Mouse (Mus musculus) stomach, embryonic 16.5 days (tissue): ENCODE measurements around the gene Cyb5b. TPM values are rescaled to one million over a fixed set of nuclear protein-coding genes. Genes with fewer than 3 reads are reported as not detected.

Experiments
- ATAC-seq: fragments of 200-750 bp; cut with Nextera tagmentation; 2 replicates; pipeline ENCODE4 v1.8.0; 2017; ENCODE audit warnings: moderate number of reproducible peaks, moderate TSS enrichment; ENCODE audit not compliant: insufficient read depth, low FRiP score
- H3K27ac ChIP-seq: fragments of 300-500 bp; sonication (generic); 2 replicates; pipeline ENCODE4 v1.5.1; 2014; ENCODE audit warnings: low read length
- H3K27me3 ChIP-seq: fragments of 300-500 bp; sonication (generic); 2 replicates; pipeline ENCODE4 v1.6.1; 2014; ENCODE audit warnings: low read length, control low read depth, mixed read lengths; ENCODE audit not compliant: control insufficient read depth, insufficient read depth
- H3K36me3 ChIP-seq: fragments of 300-500 bp; sonication (generic); 2 replicates; pipeline ENCODE4 v1.6.1; 2014; ENCODE audit warnings: low read length; ENCODE audit not compliant: control insufficient read depth, insufficient read depth
- H3K4me1 ChIP-seq: fragments of 300-500 bp; sonication (generic); 2 replicates; pipeline ENCODE4 v1.6.1; 2014; ENCODE audit warnings: low read length, control low read depth, mixed read lengths; ENCODE audit not compliant: control insufficient read depth, insufficient read depth
- H3K4me2 ChIP-seq: fragments of 300-500 bp; sonication (generic); 2 replicates; pipeline ENCODE4 v1.6.1; 2014; ENCODE audit warnings: low read depth, low read length, mixed read lengths
- H3K4me3 ChIP-seq: fragments of 300-500 bp; sonication (generic); replicated peaks from 2 replicates; pipeline ENCODE4 v1.5.1; 2014; ENCODE audit warnings: mild to moderate bottlenecking, low read length
- H3K9ac ChIP-seq: fragments of 300-500 bp; sonication (generic); 2 replicates; pipeline ENCODE4 v1.6.1; 2014; ENCODE audit warnings: low read length
- H3K9me3 ChIP-seq: fragments of 300-500 bp; sonication (generic); replicated peaks from 2 replicates; pipeline ENCODE4 v1.6.1; 2016; ENCODE audit warnings: low read length, control low read depth; ENCODE audit not compliant: control insufficient read depth
- WGBS: fragments of 180-500 bp; shearing (Covaris S2); extraction: QIAGEN DNeasy Blood & Tissue Kit; methylation state at CpG from one replicate; pipeline ENCODE4 v1.1.7; 2014; 5-methylcytosine and 5-hydroxymethylcytosine counted together
- polyA plus RNA-seq: library from polyadenylated mRNA; unstranded; fragments of >200 nt; fragmentation: Nextera tagmentation; extraction: Ambion mirVana; gene quantifications from 2 replicates; pipeline ENCODE4 v1.2.1, GENCODE M21; 2015

Gene Cyb5b
- polyA plus RNA-seq, 1 experiment from 2014 or later, result 104 TPM

- no peak overlapping the region for H3K4me2 ChIP-seq
- H3K36me3 ChIP-seq, result no peaks in the 10 kb centered on the region
- no peaks in the 10 kb centered on the region for H3K27me3 ChIP-seq
- no peak overlapping the region for H3K4me3 ChIP-seq
- ATAC-seq, result no peak
- 11% methylated on average over 9 of the region's 9 CpGs for WGBS
- no peaks in the 10 kb centered on the region for H3K9me3 ChIP-seq
- H3K4me1 ChIP-seq, result peaks cover 12% of the 10 kb centered on the region; the same call in 1 of the 2 replicates
- peak overlapping the region; percentile 34 for H3K27ac ChIP-seq
- H3K9ac ChIP-seq, result peak overlapping the region; percentile 17
Measured at GRCm38 (mm10) chr8:107123063-107123614, 27.3 kb upstream of the Cyb5b start.

- Histone ChIP-seq H3K9me3 (no peaks in the 10 kb centered on the region), H3K4me1 (peaks cover 10% of the 10 kb centered on the region; the same call in 1 of the 2 replicates), H3K4me2 (no peak overlapping the region), H3K36me3 (no peaks in the 10 kb centered on the region), H3K27me3 (no peaks in the 10 kb centered on the region), H3K4me3 (no peak overlapping the region), H3K9ac (no peak overlapping the region), H3K27ac (no peak overlapping the region)
- 62% methylated on average over 8 of the region's 8 CpGs for WGBS
- ATAC-seq, result no peak
Measured at GRCm38 (mm10) chr8:107124343-107124742, 26.1 kb upstream of the Cyb5b start.

- no peaks in the 10 kb centered on the region for H3K9me3 ChIP-seq
- no peaks in the 10 kb centered on the region for H3K27me3 ChIP-seq
- 43% methylated on average over 8 of the region's 8 CpGs for WGBS
- ATAC-seq, result peak; percentile 60; the same call in 1 of the 2 replicates
- no peaks in the 10 kb centered on the region for H3K36me3 ChIP-seq
- H3K9ac ChIP-seq, result no peak overlapping the region
- no peak overlapping the region for H3K4me2 ChIP-seq
- H3K4me1 ChIP-seq, result peaks cover 17% of the 10 kb centered on the region
- H3K27ac ChIP-seq, result peak overlapping the region; percentile 55
- H3K4me3 ChIP-seq, result no peak overlapping the region
Measured at GRCm38 (mm10) chr8:107129171-107130025, 21.0 kb upstream of the Cyb5b start.

GRCm38 (mm10) chr8:107130028-107130427 lies 20.4 kb upstream of the Cyb5b start:
- H3K4me2 ChIP-seq, result no peak overlapping the region
- peak overlapping the region; percentile 55; the same call in 1 of the 2 replicates for H3K27ac ChIP-seq
- H3K36me3 ChIP-seq, result no peaks in the 10 kb centered on the region
- no peaks in the 10 kb centered on the region for H3K9me3 ChIP-seq
- no peaks in the 10 kb centered on the region for H3K27me3 ChIP-seq
- H3K9ac ChIP-seq, result no peak overlapping the region
- no peak for ATAC-seq
- WGBS, result 79% methylated on average over 6 of the region's 6 CpGs
- peaks cover 17% of the 10 kb centered on the region for H3K4me1 ChIP-seq
- H3K4me3 ChIP-seq, result no peak overlapping the region

GRCm38 (mm10) chr8:107132581-107133491 lies 17.6 kb upstream of the Cyb5b start:
- Histone ChIP-seq H3K9me3 (no peaks in the 10 kb centered on the region), H3K4me3 (no peak overlapping the region), H3K27me3 (no peaks in the 10 kb centered on the region), H3K36me3 (no peaks in the 10 kb centered on the region), H3K4me1 (peaks cover 17% of the 10 kb centered on the region), H3K27ac (no peak overlapping the region; the same call in 1 of the 2 replicates), H3K9ac (no peak overlapping the region), H3K4me2 (no peak overlapping the region)
- WGBS, result 75% methylated on average over 24 of the region's 24 CpGs
- ATAC-seq, result no peak

GRCm38 (mm10) chr8:107133881-107134280 lies 16.6 kb upstream of the Cyb5b start:
- WGBS, result 55% methylated on average over 6 of the region's 6 CpGs
- H3K4me2 ChIP-seq, result no peak overlapping the region

GRCm38 (mm10) chr8:107136003-107136612 lies 14.3 kb upstream of the Cyb5b start:
- Histone ChIP-seq H3K9me3 (no peaks in the 10 kb centered on the region), H3K4me2 (no peak overlapping the region), H3K36me3 (no peaks in the 10 kb centered on the region), H3K9ac (no peak overlapping the region), H3K27ac (no peak overlapping the region), H3K4me3 (no peak overlapping the region), H3K27me3 (no peaks in the 10 kb centered on the region), H3K4me1 (peaks cover 12% of the 10 kb centered on the region; the same call in 1 of the 2 replicates)
- ATAC-seq, result no peak
- WGBS, result 59% methylated on average over 8 of the region's 8 CpGs

More at GRCm38 (mm10) chr8:107133881-107134280, 16.6 kb upstream of the Cyb5b start:
- Histone ChIP-seq H3K36me3 (no peaks in the 10 kb centered on the region), H3K9me3 (no peaks in the 10 kb centered on the region), H3K27ac (peak overlapping the region; percentile 48; the same call in 1 of the 2 replicates), H3K4me3 (no peak overlapping the region), H3K27me3 (no peaks in the 10 kb centered on the region), H3K9ac (no peak overlapping the region), H3K4me1 (peaks cover 16% of the 10 kb centered on the region)
- ATAC-seq, result peak; percentile 73; the same call in 1 of the 2 replicates

GRCm38 (mm10) chr8:107137591-107137990 lies 12.8 kb upstream of the Cyb5b start:
- H3K4me2 ChIP-seq, result no peak overlapping the region
- no peak overlapping the region for H3K27ac ChIP-seq
- no peak overlapping the region for H3K9ac ChIP-seq
- peaks cover 12% of the 10 kb centered on the region; the same call in 1 of the 2 replicates for H3K4me1 ChIP-seq
- 87% methylated on average over 6 of the region's 6 CpGs for WGBS
- H3K9me3 ChIP-seq, result no peaks in the 10 kb centered on the region
- ATAC-seq, result no peak
- no peaks in the 10 kb centered on the region for H3K36me3 ChIP-seq
- H3K4me3 ChIP-seq, result no peak overlapping the region
- no peaks in the 10 kb centered on the region for H3K27me3 ChIP-seq
